Mouse (Mus musculus) kidney, postnatal 14 days (tissue): ENCODE data around the gene Lcmt1.
A peak's percentile ranks its signal among the peaks of the same experiment; 100 is the strongest.

Experiments
- DNase-seq: peaks from one replicate; pipeline ENCODE4 v3.0.0; 2022; ENCODE audit warnings: mixed read lengths

Gene Lcmt1

GRCm38 (mm10) chr7:123361229-123361980 is 8.2 kb upstream of the Lcmt1 start:
- DNase-seq = no peak

DNA sequence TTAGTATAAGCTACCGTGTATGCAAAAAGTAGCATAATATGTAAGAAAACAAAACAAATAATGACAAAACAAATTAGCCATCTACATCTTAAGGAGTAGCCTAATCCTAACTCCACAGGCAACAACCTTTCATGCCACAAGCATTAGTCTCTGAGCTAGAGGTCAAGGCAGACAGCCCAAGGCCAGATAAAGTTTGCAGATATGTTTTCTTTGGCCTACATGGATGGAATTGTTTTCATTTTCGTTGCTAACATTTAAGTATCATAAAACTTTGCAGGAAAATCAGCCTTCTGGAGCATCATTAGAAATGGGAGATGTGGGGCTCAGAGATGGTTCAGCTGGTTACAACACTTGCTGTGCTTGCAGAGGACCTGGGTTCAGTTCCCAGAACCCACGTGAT is 6.8 kb upstream of the Lcmt1 start:
- peak; percentile 38 for DNase-seq

DNA sequence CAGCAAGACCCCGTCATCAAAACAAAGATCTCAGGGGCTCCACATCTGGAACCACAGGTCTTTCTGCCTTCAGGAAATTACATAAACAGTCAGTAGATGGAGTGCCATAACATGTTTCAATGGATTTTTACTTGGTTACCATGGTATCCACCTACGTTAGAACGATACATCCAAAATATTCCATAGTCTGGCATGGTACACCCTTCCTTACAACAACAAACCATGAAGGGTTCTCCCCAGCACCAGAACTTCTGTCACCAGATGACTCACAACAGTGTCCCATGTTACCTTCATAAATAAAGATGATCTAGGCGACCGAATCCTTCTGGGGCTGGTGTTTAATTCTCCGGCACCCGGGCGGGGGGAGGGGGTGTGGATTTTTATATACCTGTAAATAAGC is 5.6 kb upstream of the Lcmt1 start:
- DNase-seq = no peak

DNA sequence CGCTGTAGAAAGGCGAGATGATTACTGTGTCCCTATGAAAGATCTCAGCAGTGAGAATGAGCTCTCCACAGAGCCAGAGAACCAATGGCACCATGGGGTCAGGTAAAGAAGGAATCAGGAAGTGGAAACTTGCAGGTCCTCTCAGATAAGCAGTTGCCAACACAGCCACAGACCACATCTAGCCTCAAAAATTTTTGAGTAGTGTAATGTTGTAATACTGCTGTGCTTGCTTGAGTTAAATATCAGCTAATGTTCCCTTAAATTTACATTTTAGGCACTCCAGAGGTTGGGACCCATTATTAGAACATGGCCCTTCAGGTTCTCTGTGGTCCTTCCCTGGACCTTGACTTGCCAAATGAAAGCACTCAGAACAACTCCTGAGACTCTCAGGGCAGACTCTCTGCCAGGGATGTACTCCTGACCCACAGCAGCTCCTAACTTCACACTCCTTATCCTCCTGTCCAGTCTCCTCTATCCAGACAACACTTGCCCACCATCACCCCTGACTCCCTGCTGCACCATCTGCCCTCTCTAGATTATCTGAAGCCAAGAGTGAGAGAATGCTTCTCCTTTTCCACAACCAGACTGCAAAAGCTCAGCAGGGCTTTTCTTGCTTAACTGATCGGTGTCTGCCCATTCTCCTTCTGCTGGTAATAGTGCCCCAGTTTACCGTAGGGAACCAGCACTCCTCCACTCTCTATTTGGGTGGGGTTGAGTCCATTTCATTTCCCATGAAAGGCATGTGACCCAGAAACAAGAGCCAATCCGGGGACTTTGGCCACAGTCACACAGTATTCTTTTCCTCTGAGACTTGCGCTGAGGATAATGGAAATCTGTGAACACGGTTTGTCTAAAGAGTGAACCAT is 3.5 kb upstream of the Lcmt1 start:
- no peak for DNase-seq

DNA sequence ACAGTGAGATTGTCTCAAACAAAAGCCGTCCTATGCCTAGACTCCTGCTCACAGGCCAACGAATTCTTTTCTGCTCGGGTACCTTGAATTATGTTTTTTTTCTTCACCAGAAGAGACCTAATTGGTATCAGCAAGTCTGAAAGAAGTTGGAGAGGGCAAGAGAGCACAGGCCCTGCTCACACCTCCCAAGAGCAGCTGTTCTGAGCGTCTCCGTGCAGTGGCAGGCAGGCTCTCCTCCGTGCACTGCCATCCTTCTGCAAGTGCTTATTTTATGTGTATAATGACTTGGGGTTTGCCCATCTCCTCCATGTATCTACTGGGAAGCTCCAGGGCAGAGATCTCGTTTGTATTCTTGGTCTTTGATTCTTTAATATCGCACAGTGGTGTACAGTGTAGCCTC is 2.8 kb upstream of the Lcmt1 start:
- no peak for DNase-seq

DNA sequence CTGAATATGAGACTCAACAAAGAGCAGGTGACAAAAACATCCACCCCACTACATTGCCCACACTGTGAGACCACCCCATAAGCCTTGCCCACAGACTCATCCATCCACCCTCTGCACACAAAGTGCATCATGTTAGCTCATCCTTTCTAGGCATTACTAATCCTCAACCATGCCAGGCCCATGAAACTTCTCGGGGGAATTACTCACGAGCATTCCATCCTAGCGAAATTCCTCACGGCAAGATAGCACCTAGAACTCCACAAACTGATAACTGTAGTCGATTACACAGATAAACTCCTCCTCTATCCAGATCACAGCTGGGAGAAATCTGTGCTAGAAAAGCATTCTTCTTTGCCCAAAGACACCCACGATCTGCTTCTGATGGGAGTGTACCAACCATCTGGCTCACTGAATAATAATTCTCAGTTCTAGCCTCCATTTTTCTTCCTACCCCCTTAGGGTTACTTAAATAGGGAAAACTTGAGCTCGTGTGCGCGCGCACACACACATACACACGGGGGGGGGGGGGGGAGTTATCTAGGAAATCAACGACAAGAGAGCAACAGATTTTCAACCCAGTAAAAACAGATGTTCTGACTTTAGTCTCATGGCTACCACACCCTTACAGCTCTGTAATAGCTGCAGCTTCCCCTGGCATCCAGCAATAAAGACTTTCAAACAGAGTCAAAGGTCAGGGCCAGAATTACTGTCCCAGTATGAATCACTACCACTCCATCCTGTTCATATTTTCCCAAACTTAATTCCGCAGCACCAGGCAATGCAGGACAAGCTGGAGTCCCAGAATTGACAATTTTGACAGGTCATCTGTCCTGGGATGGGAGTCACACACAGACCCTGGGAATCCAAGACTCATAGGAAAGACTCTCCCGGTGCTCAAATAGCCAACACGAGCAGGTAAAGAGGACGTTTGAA is 2.1 kb upstream of the Lcmt1 start:
- DNase-seq = no peak

DNA sequence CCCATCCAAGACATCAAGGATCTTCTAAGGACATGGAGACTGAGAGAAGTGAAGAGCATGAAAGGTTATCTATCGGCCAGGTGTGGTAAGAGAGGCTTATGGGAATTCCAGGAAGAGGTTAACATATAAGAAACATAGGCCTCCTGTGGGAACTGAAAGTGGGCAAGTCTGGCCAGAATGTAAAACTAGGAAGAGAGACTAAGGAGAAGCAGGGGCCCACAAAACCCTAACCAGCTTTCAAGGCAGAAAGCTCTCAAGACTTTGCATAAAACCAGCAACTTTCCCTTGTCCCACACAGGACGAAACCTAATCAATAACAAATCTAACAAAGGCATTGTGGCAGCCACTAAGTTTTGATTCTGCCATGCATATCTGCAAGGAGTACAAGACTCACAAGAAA is 1.4 kb upstream of the Lcmt1 start:
- DNase-seq = no peak

GRCm38 (mm10) chr7:123368778-123369746 is 522 bp upstream of the Lcmt1 start:
- DNase-seq = no peak

GRCm38 (mm10) chr7:123370700-123371099 is 1.1 kb downstream of the Lcmt1 start:
- no peak for DNase-seq

GRCm38 (mm10) chr7:123371501-123371900 is 1.9 kb downstream of the Lcmt1 start:
- DNase-seq = peak; percentile 44

DNA sequence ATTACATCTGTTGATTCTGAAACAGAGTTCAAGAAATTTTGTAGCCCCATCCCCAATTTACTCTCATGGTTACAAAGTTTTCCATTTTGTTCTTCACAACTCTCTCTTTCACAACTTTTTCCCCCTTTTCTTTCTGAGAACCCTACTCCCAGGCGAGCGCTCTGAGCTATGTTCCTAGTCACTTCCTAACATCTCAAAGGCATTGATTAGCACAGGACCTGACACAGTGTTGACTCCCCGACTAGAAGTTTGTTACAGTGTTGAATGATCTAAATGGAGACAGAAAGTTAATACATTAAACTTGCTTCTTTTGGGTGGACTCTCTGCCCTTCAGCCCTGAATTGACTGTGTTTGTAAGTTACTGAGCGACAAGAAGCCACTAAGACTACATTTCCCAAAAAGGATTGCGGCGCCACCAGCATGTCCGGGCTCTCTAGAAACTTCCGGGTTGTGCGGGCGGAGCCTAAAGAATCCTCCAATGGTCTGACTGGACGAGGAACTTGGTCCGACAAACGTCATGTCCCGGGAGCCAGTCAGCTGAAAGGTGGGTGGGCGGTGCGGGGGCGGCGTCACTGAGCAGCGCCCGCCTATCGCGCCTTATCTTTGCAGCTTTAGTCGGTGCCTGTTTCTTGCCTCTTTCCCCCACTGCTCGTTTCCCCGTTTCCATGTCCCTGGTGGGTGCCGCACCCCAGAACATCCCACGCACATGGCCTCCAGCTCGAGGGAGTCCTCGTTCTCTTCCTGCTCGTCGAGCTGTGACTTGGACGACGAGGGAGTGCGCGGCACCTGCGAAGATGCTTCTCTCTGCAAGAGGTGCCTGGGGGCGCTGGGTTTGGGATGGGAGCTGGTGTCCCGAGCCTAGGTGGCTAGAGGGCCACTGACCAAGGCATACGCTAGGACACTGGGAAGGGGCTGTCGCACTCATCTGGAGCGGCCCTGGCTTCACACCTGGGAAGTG is 8.1 kb downstream of the Lcmt1 start:
- DNase-seq = peak; percentile 97

GRCm38 (mm10) chr7:123385693-123386407 is 16.3 kb downstream of the Lcmt1 start:
- peak; percentile 61 for DNase-seq

GRCm38 (mm10) chr7:123389686-123390280 is 20.2 kb downstream of the Lcmt1 start:
- no peak for DNase-seq

GRCm38 (mm10) chr7:123394271-123394670 is 24.7 kb downstream of the Lcmt1 start:
- no peak for DNase-seq

DNA sequence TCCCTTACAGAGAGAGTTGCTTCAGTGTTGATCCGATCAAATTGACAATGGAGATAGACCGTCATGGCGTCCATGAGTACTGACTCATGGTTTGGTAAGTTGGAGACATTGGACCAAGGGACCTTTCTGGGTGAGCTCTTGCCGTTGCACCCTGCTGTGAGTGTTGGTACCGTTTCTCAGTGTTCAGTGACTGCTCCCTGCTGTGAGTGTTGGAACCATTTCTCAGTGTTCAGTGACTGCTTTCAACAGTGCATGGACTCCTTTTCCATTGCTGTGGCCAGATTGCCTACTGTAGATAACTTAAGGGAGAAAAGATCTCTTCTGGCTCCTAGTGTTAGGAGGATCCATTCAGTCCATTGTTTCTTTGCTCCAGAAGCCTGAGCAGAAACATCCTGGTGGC is 27.3 kb downstream of the Lcmt1 start:
- no peak for DNase-seq

GRCm38 (mm10) chr7:123397369-123397768 is 27.8 kb downstream of the Lcmt1 start:
- no peak for DNase-seq

GRCm38 (mm10) chr7:123397931-123398330 is 28.3 kb downstream of the Lcmt1 start:
- no peak for DNase-seq

DNA sequence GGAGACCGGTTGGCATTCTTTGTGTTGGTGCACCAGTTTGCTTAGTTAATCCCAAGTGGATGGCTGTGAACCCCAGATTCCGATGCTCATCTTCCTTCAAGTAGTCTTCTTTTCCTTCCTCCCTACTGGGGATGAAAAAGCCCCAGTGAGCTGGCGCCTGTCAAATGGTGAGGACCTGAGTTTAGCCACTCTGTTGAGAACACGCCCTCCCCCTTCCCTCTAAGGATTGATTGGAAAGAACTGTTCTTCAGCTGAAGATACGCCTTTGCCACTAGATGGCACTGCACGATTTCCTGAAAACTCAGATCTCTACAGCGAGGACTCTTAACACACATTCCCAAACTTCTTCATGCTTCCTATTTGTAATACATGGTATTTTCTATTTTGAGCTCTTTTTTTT is 29.2 kb downstream of the Lcmt1 start:
- peak; percentile 75 for DNase-seq

- DNase-seq = no peak
Observed at GRCm38 (mm10) chr7:123399286-123399685, 29.7 kb downstream of the Lcmt1 start.
